In genomic region chr10:81408871-81409291, GRCm38 (mm10) we compare ENCODE assay signal across 8 mouse cellular contexts. TPM values are rescaled to one million over a fixed set of nuclear protein-coding genes. Genes with fewer than 3 reads are reported as not detected.
DNase-seq lines count a peak whose midpoint lies in the region; ATAC-seq and TF ChIP-seq lines count a peak whose summit lies in the region.

No protein-coding gene starts in this region.

- no peak overlapping the region for H3K9ac ChIP-seq in lung, embryonic 14.5 days

- 13% methylated on average over 9 of the region's 9 CpGs for WGBS in kidney, adult 2 months
- 30% methylated on average over 9 of the region's 9 CpGs for WGBS in lung, embryonic 14.5 days
- WGBS in olfactory bulb, adult 2 months, result 35% methylated on average over 9 of the region's 9 CpGs

- peak; percentile 96 for TF ChIP-seq CTCF in kidney, adult 2 months (conservative IDR thresholded peaks at IDR 0.05; ENCODE audit: insufficient read depth, insufficient read length, low read depth, low read length)
- peak; percentile 93 for TF ChIP-seq CTCF in lung, embryonic 14.5 days (IDR thresholded peaks at IDR 0.05; ENCODE audit: low read depth)
- peak; percentile 77; the same call in 1 of the 2 replicates for TF ChIP-seq CTCF in olfactory bulb, adult 2 months (IDR thresholded peaks at IDR 0.05; ENCODE audit: insufficient read depth, low read depth, low read length)

- no peaks in the 10 kb centered on the region for H3K9me3 ChIP-seq in lung, embryonic 14.5 days (ENCODE audit: low read depth, low read length)

- peak overlapping the region; percentile 92 for H3K27ac ChIP-seq in kidney, adult 2 months (ENCODE audit: insufficient read depth, low read depth, low read length)
- peak overlapping the region; percentile 58 for H3K27ac ChIP-seq in lung, embryonic 14.5 days (ENCODE audit: low read depth)
- no peak overlapping the region for H3K27ac ChIP-seq in olfactory bulb, adult 2 months (ENCODE audit: insufficient read depth, low read depth, low read length)

- H3K27me3 ChIP-seq in kidney, adult 2 months (replicated peaks; ENCODE audit: control insufficient read depth, insufficient read depth, low read length), result no peaks in the 10 kb centered on the region
- H3K27me3 ChIP-seq in lung, embryonic 14.5 days (ENCODE audit: insufficient read depth, low read length), result no peaks in the 10 kb centered on the region

- H3K4me2 ChIP-seq in lung, embryonic 14.5 days, result no peak overlapping the region

- peak; percentile 75 for DNase-seq in CD4-positive helper T cell, adult 2 months (ENCODE audit: low read depth, low spot score)
- peak; percentile 62 for DNase-seq in T-cell, adult 2 months (ENCODE audit: low spot score)
- DNase-seq in embryo, embryonic 10 days (ENCODE audit: low spot score), result peak; percentile 90
- DNase-seq in heart, adult 18-20 months, result peak; percentile 92 to 95
- peak; percentile 96 for DNase-seq in kidney, adult 2 months
- peak; percentile 89 for DNase-seq in lung, embryonic 14.5 days

- no peak for TF ChIP-seq POLR2A in kidney, adult 2 months (IDR thresholded peaks at IDR 0.05; ENCODE audit: low read depth, low read length)
- TF ChIP-seq POLR2A in olfactory bulb, adult 2 months (IDR thresholded peaks at IDR 0.05; ENCODE audit: insufficient read depth, low read depth, low read length), result no peak

- H3K4me1 ChIP-seq in kidney, adult 2 months (ENCODE audit: control insufficient read depth, insufficient read depth, low read length), result peaks cover 59% of the 10 kb centered on the region
- peaks cover 44% of the 10 kb centered on the region for H3K4me1 ChIP-seq in lung, embryonic 14.5 days (ENCODE audit: insufficient read depth)
- peaks cover 70% of the 10 kb centered on the region for H3K4me1 ChIP-seq in olfactory bulb, adult 2 months (ENCODE audit: control insufficient read depth, insufficient read depth, low read length)

- peak; percentile 36 for ATAC-seq in lung, embryonic 14.5 days (ENCODE audit: insufficient read depth)
- no peak for ATAC-seq in activated CD4-positive, CD25-positive, alpha-beta regulatory T cell, adult 4 months

- no peak overlapping the region for H3K4me3 ChIP-seq in kidney, adult 2 months (ENCODE audit: insufficient read depth, low read depth, low read length)
- H3K4me3 ChIP-seq in lung, embryonic 14.5 days (ENCODE audit: low read depth, low read length), result no peak overlapping the region; the same call in 1 of the 2 replicates
- no peak overlapping the region for H3K4me3 ChIP-seq in olfactory bulb, adult 2 months (ENCODE audit: insufficient read depth, low read depth, low read length)

- H3K36me3 ChIP-seq in kidney, adult 2 months (ENCODE audit: control insufficient read depth, insufficient read depth, low read length), result peaks cover 2% of the 10 kb centered on the region; the same call in 1 of the 2 replicates
- peaks cover 67% of the 10 kb centered on the region for H3K36me3 ChIP-seq in lung, embryonic 14.5 days (ENCODE audit: insufficient read depth)

RNA-seq across cellular contexts. Expression of gene Smim24, which starts 16.0 kb away (rescaled TPM):
- total RNA-seq in heart, adult 18-20 months (2021), result 1 to 10 TPM; 1.9 to 2.2 TPM
- 693 and 694 TPM in 2 replicates for polyA plus RNA-seq in kidney, adult 2 months (2012; rRNA removed)
- 2.8 and 3.3 TPM in 2 replicates for polyA plus RNA-seq in lung, embryonic 14.5 days (2014; fragmentation: Nextera tagmentation; extraction: Ambion mirVana)
- polyA plus RNA-seq in olfactory bulb, adult 2 months (2012; ENCODE audit: insufficient read depth, insufficient read length, low replicate concordance, missing spikeins), result not detected in 2 replicates
- polyA plus RNA-seq in activated CD4-positive, CD25-positive, alpha-beta regulatory T cell, adult 4 months (2017; shearing (Covaris generic)), result 10 to 100 TPM in 1 of 2 experiments, 1 to 10 TPM in 1; 7.3 to 13.3 TPM

RNA-seq across cellular contexts. Expression of gene Gm48552, which starts 20.1 kb away (rescaled TPM):
- under 1 TPM in 1 of 2 experiments, not detected in 1; 0.51 TPM for total RNA-seq in heart, adult 18-20 months (2021)
- 1.0 and 2.8 TPM in 2 replicates for polyA plus RNA-seq in kidney, adult 2 months (2012; rRNA removed)
- polyA plus RNA-seq in lung, embryonic 14.5 days (2014; fragmentation: Nextera tagmentation; extraction: Ambion mirVana), result 1.3 and 1.4 TPM in 2 replicates
- polyA plus RNA-seq in olfactory bulb, adult 2 months (2012; ENCODE audit: insufficient read depth, insufficient read length, low replicate concordance, missing spikeins), result not detected in 2 replicates
- polyA plus RNA-seq in activated CD4-positive, CD25-positive, alpha-beta regulatory T cell, adult 4 months (2017; shearing (Covaris generic)), result 1 to 10 TPM in 1 of 2 experiments, not detected in 1; 1.4 TPM

RNA-seq across cellular contexts. Expression of gene Gm48551, which starts 24.6 kb away (rescaled TPM):
- total RNA-seq in heart, adult 18-20 months (2021), result 1 to 10 TPM in 1 of 2 experiments, under 1 TPM in 1; 0.65 to 2.3 TPM
- 2.1 and 2.3 TPM in 2 replicates for polyA plus RNA-seq in kidney, adult 2 months (2012; rRNA removed)
- 2.8 and 3.8 TPM in 2 replicates for polyA plus RNA-seq in lung, embryonic 14.5 days (2014; fragmentation: Nextera tagmentation; extraction: Ambion mirVana)
- not detected in 2 replicates for polyA plus RNA-seq in olfactory bulb, adult 2 months (2012; ENCODE audit: insufficient read depth, insufficient read length, low replicate concordance, missing spikeins)
- 1 to 10 TPM; 1.1 to 1.2 TPM for polyA plus RNA-seq in activated CD4-positive, CD25-positive, alpha-beta regulatory T cell, adult 4 months (2017; shearing (Covaris generic))

RNA-seq across cellular contexts. Expression of gene Dohh, which starts 24.7 kb away (rescaled TPM):
- total RNA-seq in heart, adult 18-20 months (2021), result 10 to 100 TPM; 49.9 to 59.6 TPM
- polyA plus RNA-seq in kidney, adult 2 months (2012; rRNA removed), result 60.6 and 79.8 TPM in 2 replicates
- 57.5 and 67.0 TPM in 2 replicates for polyA plus RNA-seq in lung, embryonic 14.5 days (2014; fragmentation: Nextera tagmentation; extraction: Ambion mirVana)
- not detected in 2 replicates for polyA plus RNA-seq in olfactory bulb, adult 2 months (2012; ENCODE audit: insufficient read depth, insufficient read length, low replicate concordance, missing spikeins)
- 10 to 100 TPM; 12.7 to 13.7 TPM for polyA plus RNA-seq in activated CD4-positive, CD25-positive, alpha-beta regulatory T cell, adult 4 months (2017; shearing (Covaris generic))

RNA-seq across cellular contexts. Expression of gene Fzr1, which starts 30.6 kb away (rescaled TPM):
- 10 to 100 TPM; 27.6 to 35.6 TPM for total RNA-seq in heart, adult 18-20 months (2021)
- 41.1 and 49.8 TPM in 2 replicates for polyA plus RNA-seq in kidney, adult 2 months (2012; rRNA removed)
- polyA plus RNA-seq in lung, embryonic 14.5 days (2014; fragmentation: Nextera tagmentation; extraction: Ambion mirVana), result 109 and 116 TPM in 2 replicates
- polyA plus RNA-seq in olfactory bulb, adult 2 months (2012; ENCODE audit: insufficient read depth, insufficient read length, low replicate concordance, missing spikeins), result not detected in 2 replicates
- 10 to 100 TPM; 19.3 to 20.1 TPM for polyA plus RNA-seq in activated CD4-positive, CD25-positive, alpha-beta regulatory T cell, adult 4 months (2017; shearing (Covaris generic))

Comparison
In these comparisons a context has a peak if more than half of its experiments do, and no peak if none do; other contexts are left out.
1. RNA of gene Smim24, which starts 16.0 kb away (polyA plus RNA-seq): 693 to 694 TPM in kidney, adult 2 months; 7.3 to 13.3 TPM in activated CD4-positive, CD25-positive, alpha-beta regulatory T cell, adult 4 months, 2.8 to 3.3 TPM in lung, embryonic 14.5 days and not detected in olfactory bulb, adult 2 months; every median in the first group is over 10 times any median in the second.
2. Peak in every context shown above with its lines, with median percentiles within 50 percentile points of each other: DNase-seq and CTCF ChIP-seq.